Mouse (Mus musculus): ENCODE results near the gene Zcchc10. TPM values are rescaled to one million over a fixed set of nuclear protein-coding genes. Genes with fewer than 3 reads are reported as not detected.
"Not testable (repeated sequence)": the region's sequence is repeated elsewhere in the genome, so short reads cannot be mapped to it uniquely, and the experiment has no call there.

Gene Zcchc10
- polyA plus RNA-seq, 1 experiment from 2014 or later, result 24.0 TPM

DNA sequence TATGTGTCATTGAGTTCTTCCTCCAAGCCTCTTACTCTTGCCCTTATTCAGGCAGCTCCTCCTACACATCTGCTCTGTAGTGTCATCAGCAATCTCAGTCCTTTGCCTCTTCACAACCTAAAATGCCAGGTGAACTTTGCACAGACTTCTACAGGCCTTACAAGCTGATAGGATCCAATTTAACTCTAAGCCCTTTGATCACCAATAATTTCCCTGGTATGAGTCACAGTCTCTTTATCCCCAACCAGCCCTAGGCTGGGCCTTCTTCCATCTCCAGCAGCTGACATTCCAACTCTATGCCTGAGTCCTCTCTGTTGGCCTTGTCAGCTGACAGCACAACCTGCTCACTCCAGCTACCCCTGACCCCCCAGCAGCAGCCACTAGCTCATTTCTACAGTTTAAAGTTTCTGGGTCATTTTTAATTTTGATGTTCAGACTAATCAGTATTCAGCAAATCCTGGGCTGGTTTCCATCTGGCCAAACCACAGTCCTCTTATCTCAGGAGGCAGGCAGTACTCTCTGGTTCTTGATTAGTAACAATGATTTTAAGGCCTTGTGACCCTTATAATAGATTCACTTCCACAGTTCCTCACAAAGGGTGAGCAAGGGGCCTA lies 16.1 kb upstream of the Zcchc10 start:
- peak; percentile 77; the same call in 1 of the 2 replicates for ATAC-seq (ENCODE audit: insufficient number of reproducible peaks, insufficient read depth, low FRiP score, low read depth)
- no peaks in the 10 kb centered on the region for H3K36me3 ChIP-seq (ENCODE audit: control insufficient read depth, insufficient read depth, low read length)
- no peaks in the 10 kb centered on the region for H3K27me3 ChIP-seq (ENCODE audit: control insufficient read depth, insufficient read depth, low read length)
- peaks cover 7% of the 10 kb centered on the region for H3K4me1 ChIP-seq (ENCODE audit: control insufficient read depth, insufficient read depth, low read length)
- no peaks in the 10 kb centered on the region for H3K9me3 ChIP-seq (ENCODE audit: control insufficient read depth, low read depth, low read length)
- no peak overlapping the region for H3K9ac ChIP-seq (replicated peaks; ENCODE audit: low read depth, low read length)
- no peak overlapping the region for H3K4me3 ChIP-seq (ENCODE audit: low read depth, low read length)
- H3K27ac ChIP-seq (ENCODE audit: low read length), result peak overlapping the region; percentile 78
- H3K4me2 ChIP-seq (replicated peaks; ENCODE audit: low read depth, low read length), result no peak overlapping the region

DNA sequence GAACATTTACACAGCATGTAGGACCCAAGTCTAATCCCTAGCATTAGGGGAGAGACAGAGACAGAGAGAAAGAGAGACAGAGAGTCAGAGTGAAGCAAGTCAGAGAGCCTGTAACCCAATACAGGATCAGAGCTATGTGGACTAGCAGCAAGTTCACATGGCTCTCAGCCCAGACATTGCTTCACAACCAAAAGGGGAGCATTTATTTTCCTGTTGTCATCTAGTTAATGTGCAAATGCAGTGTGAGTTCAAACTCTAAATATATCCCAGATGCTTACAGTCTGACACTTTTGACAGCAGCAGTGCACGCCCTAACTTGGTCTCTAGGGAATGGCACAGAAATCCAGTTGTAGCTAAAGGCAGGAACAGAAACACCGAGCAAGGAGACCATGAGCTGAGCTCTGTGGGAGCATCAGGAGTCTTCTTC lies 15.6 kb upstream of the Zcchc10 start:
- Histone ChIP-seq H3K4me2 (replicated peaks; ENCODE audit: low read depth, low read length) (no peak overlapping the region), H3K9me3 (ENCODE audit: control insufficient read depth, low read depth, low read length) (no peaks in the 10 kb centered on the region), H3K27me3 (ENCODE audit: control insufficient read depth, insufficient read depth, low read length) (no peaks in the 10 kb centered on the region), H3K27ac (ENCODE audit: low read length) (peak overlapping the region; percentile 78), H3K9ac (replicated peaks; ENCODE audit: low read depth, low read length) (no peak overlapping the region), H3K36me3 (ENCODE audit: control insufficient read depth, insufficient read depth, low read length) (no peaks in the 10 kb centered on the region), H3K4me1 (ENCODE audit: control insufficient read depth, insufficient read depth, low read length) (peaks cover 7% of the 10 kb centered on the region), H3K4me3 (ENCODE audit: low read depth, low read length) (no peak overlapping the region)
- 42% methylated on average over 2 of the region's 2 CpGs for WGBS
- ATAC-seq (ENCODE audit: insufficient number of reproducible peaks, insufficient read depth, low FRiP score, low read depth), result peak; percentile 70; the same call in 1 of the 2 replicates

DNA sequence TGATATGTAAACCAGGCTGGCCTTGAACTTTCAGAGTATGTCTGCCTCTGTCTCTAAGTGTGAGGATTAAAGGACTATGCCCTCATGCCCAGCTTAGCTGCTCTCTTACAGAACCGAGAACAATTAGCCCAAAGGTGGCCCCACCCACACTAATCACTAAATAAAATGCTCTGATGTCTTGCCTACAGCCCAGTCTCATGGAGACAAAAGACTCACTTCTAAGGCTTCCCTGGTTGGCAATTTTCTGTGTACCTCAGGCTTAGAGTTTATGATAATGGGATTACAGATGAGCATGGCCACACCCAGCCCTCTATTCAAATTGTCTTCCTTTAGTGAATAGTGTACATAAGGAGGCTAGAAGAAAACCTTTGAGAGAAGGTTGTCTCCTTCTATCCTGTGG lies 13.1 kb upstream of the Zcchc10 start:
- Histone ChIP-seq H3K4me1 (ENCODE audit: control insufficient read depth, insufficient read depth, low read length) (peaks cover 7% of the 10 kb centered on the region), H3K4me3 (ENCODE audit: low read depth, low read length) (no peak overlapping the region), H3K9ac (replicated peaks; ENCODE audit: low read depth, low read length) (no peak overlapping the region), H3K27me3 (ENCODE audit: control insufficient read depth, insufficient read depth, low read length) (no peaks in the 10 kb centered on the region), H3K36me3 (ENCODE audit: control insufficient read depth, insufficient read depth, low read length) (no peaks in the 10 kb centered on the region), H3K27ac (ENCODE audit: low read length) (no peak overlapping the region), H3K4me2 (replicated peaks; ENCODE audit: low read depth, low read length) (no peak overlapping the region), H3K9me3 (ENCODE audit: control insufficient read depth, low read depth, low read length) (no peaks in the 10 kb centered on the region)
- WGBS, result 44% methylated on average over 1 of the region's 1 CpGs
- ATAC-seq (ENCODE audit: insufficient number of reproducible peaks, insufficient read depth, low FRiP score, low read depth), result no peak

DNA sequence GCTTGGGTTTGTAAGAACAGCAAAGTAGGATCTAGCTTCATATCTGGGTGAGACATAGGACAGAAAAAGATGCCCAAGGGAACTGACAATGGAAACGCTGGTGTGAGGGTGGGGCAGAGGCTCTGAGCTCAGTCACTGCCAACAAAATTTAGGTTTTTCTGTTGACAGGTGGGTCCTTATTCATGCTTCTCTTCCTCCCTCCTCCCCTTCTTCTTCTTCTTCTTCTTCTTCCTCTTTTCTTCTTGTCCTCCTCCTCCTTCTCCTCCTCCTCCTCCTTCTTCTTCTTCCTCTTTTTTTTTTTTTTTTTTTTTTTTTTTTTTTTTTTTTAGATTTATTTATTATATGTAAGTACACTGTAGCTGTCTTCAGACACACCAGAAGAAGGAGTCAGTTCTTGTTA lies 11.7 kb upstream of the Zcchc10 start:
- not testable (repeated sequence) for H3K27me3 ChIP-seq (ENCODE audit: control insufficient read depth, insufficient read depth, low read length); H3K4me3 ChIP-seq (ENCODE audit: low read depth, low read length); H3K4me2 ChIP-seq (replicated peaks; ENCODE audit: low read depth, low read length); H3K27ac ChIP-seq (ENCODE audit: low read length); H3K36me3 ChIP-seq (ENCODE audit: control insufficient read depth, insufficient read depth, low read length); H3K9me3 ChIP-seq (ENCODE audit: control insufficient read depth, low read depth, low read length); ATAC-seq (ENCODE audit: insufficient number of reproducible peaks, insufficient read depth, low FRiP score, low read depth); H3K9ac ChIP-seq (replicated peaks; ENCODE audit: low read depth, low read length); H3K4me1 ChIP-seq (ENCODE audit: control insufficient read depth, insufficient read depth, low read length)
- WGBS, result 80% methylated on average over 1 of the region's 1 CpGs

DNA sequence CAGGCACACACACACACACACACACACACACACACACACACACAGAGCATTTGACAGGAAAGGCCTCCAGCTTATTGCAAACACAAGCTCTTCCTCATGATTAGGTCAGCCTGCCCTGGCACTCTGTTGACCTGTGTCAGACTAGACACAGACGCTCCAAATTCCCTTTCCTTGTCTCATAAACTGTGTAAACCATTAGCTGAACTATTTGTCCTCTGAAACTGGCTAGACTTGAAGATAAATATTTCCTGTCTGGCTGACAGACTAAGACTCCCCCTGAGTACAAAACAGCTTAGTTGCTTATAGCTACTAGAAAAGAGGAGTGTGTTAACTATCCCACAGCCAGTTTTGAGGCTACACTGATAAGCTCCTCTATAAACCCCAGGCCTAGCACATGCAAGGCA lies 9.7 kb upstream of the Zcchc10 start:
- H3K36me3 ChIP-seq (ENCODE audit: control insufficient read depth, insufficient read depth, low read length), result no peaks in the 10 kb centered on the region
- H3K9ac ChIP-seq (replicated peaks; ENCODE audit: low read depth, low read length), result no peak overlapping the region
- H3K4me1 ChIP-seq (ENCODE audit: control insufficient read depth, insufficient read depth, low read length), result no peaks in the 10 kb centered on the region
- no peak overlapping the region for H3K27ac ChIP-seq (ENCODE audit: low read length)
- no peak overlapping the region for H3K4me2 ChIP-seq (replicated peaks; ENCODE audit: low read depth, low read length)
- H3K27me3 ChIP-seq (ENCODE audit: control insufficient read depth, insufficient read depth, low read length), result no peaks in the 10 kb centered on the region
- no peak for ATAC-seq (ENCODE audit: insufficient number of reproducible peaks, insufficient read depth, low FRiP score, low read depth)
- H3K4me3 ChIP-seq (ENCODE audit: low read depth, low read length), result no peak overlapping the region
- 3% methylated on average over 1 of the region's 1 CpGs for WGBS
- H3K9me3 ChIP-seq (ENCODE audit: control insufficient read depth, low read depth, low read length), result no peaks in the 10 kb centered on the region

DNA sequence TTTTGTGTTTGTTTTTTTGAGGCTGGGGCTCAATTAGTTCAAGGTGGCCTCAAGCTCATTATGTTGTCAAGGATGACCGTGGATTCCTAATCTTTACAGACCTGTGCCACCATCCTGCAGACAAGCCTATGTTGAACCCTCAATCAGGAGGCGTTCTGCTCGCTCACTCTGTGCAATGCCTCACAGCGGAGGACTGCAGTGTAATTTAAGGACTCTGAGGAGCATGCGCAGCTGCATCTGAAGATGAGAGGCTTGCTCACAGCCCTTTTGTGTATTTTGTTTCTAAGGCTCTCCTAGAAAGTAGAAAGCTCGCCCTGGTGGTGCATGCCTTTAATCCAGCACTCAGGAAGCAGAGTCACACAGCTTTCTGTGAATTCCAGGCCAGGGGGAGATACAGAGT lies 7.5 kb upstream of the Zcchc10 start:
- Histone ChIP-seq H3K4me2 (replicated peaks; ENCODE audit: low read depth, low read length) (no peak overlapping the region), H3K36me3 (ENCODE audit: control insufficient read depth, insufficient read depth, low read length) (no peaks in the 10 kb centered on the region), H3K27ac (ENCODE audit: low read length) (no peak overlapping the region), H3K4me3 (ENCODE audit: low read depth, low read length) (no peak overlapping the region), H3K9me3 (ENCODE audit: control insufficient read depth, low read depth, low read length) (no peaks in the 10 kb centered on the region), H3K9ac (replicated peaks; ENCODE audit: low read depth, low read length) (no peak overlapping the region), H3K27me3 (ENCODE audit: control insufficient read depth, insufficient read depth, low read length) (no peaks in the 10 kb centered on the region), H3K4me1 (ENCODE audit: control insufficient read depth, insufficient read depth, low read length) (no peaks in the 10 kb centered on the region)
- no peak for ATAC-seq (ENCODE audit: insufficient number of reproducible peaks, insufficient read depth, low FRiP score, low read depth)
- 47% methylated on average over 6 of the region's 6 CpGs for WGBS

DNA sequence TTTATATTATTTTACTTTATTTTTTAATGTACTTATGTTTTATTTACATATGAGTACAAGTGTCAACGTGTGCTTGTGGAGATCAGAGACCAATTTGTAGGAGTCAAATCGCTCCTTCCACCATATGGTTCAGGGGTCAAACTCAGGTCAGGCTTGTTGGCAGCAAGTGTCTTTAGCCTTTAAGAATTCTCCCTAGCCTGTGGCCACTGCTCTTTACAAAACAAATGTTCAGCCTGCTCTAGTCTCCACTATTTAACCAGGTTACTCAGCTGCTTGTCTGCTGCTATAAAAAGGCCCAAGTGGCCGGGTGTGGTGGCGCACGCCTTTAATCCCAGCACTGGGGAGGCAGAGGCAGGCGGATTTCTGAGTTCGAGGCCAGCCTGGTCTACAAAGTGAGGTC lies 6.4 kb upstream of the Zcchc10 start:
- no peak overlapping the region for H3K4me3 ChIP-seq (ENCODE audit: low read depth, low read length)
- H3K4me1 ChIP-seq (ENCODE audit: control insufficient read depth, insufficient read depth, low read length), result no peaks in the 10 kb centered on the region
- ATAC-seq (ENCODE audit: insufficient number of reproducible peaks, insufficient read depth, low FRiP score, low read depth), result no peak
- no peaks in the 10 kb centered on the region for H3K9me3 ChIP-seq (ENCODE audit: control insufficient read depth, low read depth, low read length)
- WGBS, result 72% methylated on average over 7 of the region's 7 CpGs
- no peak overlapping the region for H3K4me2 ChIP-seq (replicated peaks; ENCODE audit: low read depth, low read length)
- H3K9ac ChIP-seq (replicated peaks; ENCODE audit: low read depth, low read length), result no peak overlapping the region
- H3K27ac ChIP-seq (ENCODE audit: low read length), result no peak overlapping the region
- H3K36me3 ChIP-seq (ENCODE audit: control insufficient read depth, insufficient read depth, low read length), result no peaks in the 10 kb centered on the region
- no peaks in the 10 kb centered on the region for H3K27me3 ChIP-seq (ENCODE audit: control insufficient read depth, insufficient read depth, low read length)

DNA sequence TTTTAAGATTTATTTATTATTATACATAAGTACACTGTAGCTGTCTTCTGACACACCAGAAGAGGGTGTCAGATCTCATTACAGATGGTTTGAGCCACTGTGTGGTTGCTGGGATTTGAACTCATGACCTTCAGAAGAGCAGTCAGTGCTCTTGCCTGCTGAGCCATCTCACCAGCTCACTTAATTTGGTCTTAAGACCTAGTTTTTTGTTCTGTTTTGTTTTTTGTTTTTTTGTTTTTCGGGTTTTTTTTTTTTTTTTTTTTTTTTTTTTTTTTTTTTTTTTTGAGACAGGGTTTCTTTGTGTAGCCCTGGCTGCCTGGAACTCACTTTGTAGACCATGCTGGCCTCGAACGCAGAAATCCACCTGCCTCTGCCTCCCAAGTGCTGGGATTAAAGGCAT lies 5.9 kb upstream of the Zcchc10 start:
- not testable (repeated sequence) for H3K9me3 ChIP-seq (ENCODE audit: control insufficient read depth, low read depth, low read length); ATAC-seq (ENCODE audit: insufficient number of reproducible peaks, insufficient read depth, low FRiP score, low read depth); H3K4me3 ChIP-seq (ENCODE audit: low read depth, low read length); H3K27me3 ChIP-seq (ENCODE audit: control insufficient read depth, insufficient read depth, low read length); H3K9ac ChIP-seq (replicated peaks; ENCODE audit: low read depth, low read length); H3K4me2 ChIP-seq (replicated peaks; ENCODE audit: low read depth, low read length); H3K27ac ChIP-seq (ENCODE audit: low read length); H3K4me1 ChIP-seq (ENCODE audit: control insufficient read depth, insufficient read depth, low read length); H3K36me3 ChIP-seq (ENCODE audit: control insufficient read depth, insufficient read depth, low read length)
- 82% methylated on average over 3 of the region's 3 CpGs for WGBS

DNA sequence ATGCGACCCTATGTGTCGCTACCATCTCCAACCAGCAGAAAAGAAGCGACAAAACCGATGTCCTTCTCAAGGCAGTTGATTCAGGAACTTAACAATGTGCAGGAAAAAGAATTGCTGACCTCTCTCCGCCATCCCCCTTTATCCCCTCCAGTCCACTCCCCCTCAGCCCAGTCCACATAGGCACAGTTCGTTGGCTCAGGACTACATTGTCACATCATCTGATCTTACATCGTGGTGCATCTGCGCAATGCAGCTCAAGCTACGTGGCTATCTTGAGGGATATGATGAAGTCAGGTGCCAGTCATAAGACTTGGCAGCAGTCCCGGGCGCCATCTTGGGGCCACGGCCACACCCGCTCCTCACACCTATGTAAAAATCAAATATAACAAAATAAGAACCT lies 4.6 kb upstream of the Zcchc10 start:
- H3K36me3 ChIP-seq (ENCODE audit: control insufficient read depth, insufficient read depth, low read length); H3K27ac ChIP-seq (ENCODE audit: low read length); ATAC-seq (ENCODE audit: insufficient number of reproducible peaks, insufficient read depth, low FRiP score, low read depth); H3K9me3 ChIP-seq (ENCODE audit: control insufficient read depth, low read depth, low read length); H3K4me1 ChIP-seq (ENCODE audit: control insufficient read depth, insufficient read depth, low read length); H3K4me2 ChIP-seq (replicated peaks; ENCODE audit: low read depth, low read length); H3K27me3 ChIP-seq (ENCODE audit: control insufficient read depth, insufficient read depth, low read length); H3K4me3 ChIP-seq (ENCODE audit: low read depth, low read length); H3K9ac ChIP-seq (replicated peaks; ENCODE audit: low read depth, low read length): not testable (repeated sequence)
- 91% methylated on average over 13 of the region's 13 CpGs for WGBS
